Mouse (Mus musculus) small intestine, adult 2 months (tissue): ENCODE data around the gene 4930512M02Rik. TPM values are rescaled to one million over a fixed set of nuclear protein-coding genes. Genes with fewer than 3 reads are reported as not detected.

ENCODE experiments used
- H3K27ac ChIP-seq: fragments of 200-500 bp; 2 replicates; pipeline ENCODE4 v1.5.1; 2012; ENCODE audit warnings: low read depth, low read length, control low read depth, inconsistent platforms; ENCODE audit not compliant: insufficient read depth
- H3K27me3 ChIP-seq: fragments of 200-500 bp; 2 replicates; pipeline ENCODE4 v1.6.1; 2012; ENCODE audit warnings: mild to moderate bottlenecking, moderate library complexity, low read length, inconsistent platforms; ENCODE audit not compliant: control insufficient read depth, insufficient read depth
- H3K36me3 ChIP-seq: fragments of 200-500 bp; 2 replicates; pipeline ENCODE4 v1.6.1; 2012; ENCODE audit warnings: mild to moderate bottlenecking, low read length, control low read depth, inconsistent platforms; ENCODE audit not compliant: control insufficient read depth, insufficient read depth
- H3K4me1 ChIP-seq: fragments of 200-500 bp; 2 replicates; pipeline ENCODE4 v1.6.1; 2012; ENCODE audit warnings: low read length, inconsistent platforms, mixed read lengths; ENCODE audit not compliant: control insufficient read depth, insufficient read depth, insufficient read length
- H3K4me3 ChIP-seq: fragments of 200-500 bp; 2 replicates; pipeline ENCODE4 v1.5.1; 2012; ENCODE audit warnings: low read depth, mild to moderate bottlenecking, control low read depth, inconsistent platforms, low read length, moderate library complexity
- CTCF ChIP-seq: fragments of 200-500 bp; IDR thresholded peaks from 2 replicates; pipeline ENCODE4 v1.5.1; 2012; ENCODE audit warnings: low read depth, mild to moderate bottlenecking, control low read depth, inconsistent platforms, low read length, moderate library complexity, mixed read lengths; ENCODE audit not compliant: insufficient replicate concordance, insufficient read length; ENCODE audit errors: extremely low read depth
- POLR2A ChIP-seq: fragments of 200-500 bp; IDR thresholded peaks from 2 replicates; pipeline ENCODE4 v1.6.1; 2012; ENCODE audit warnings: low read depth, mild to moderate bottlenecking, control low read depth, inconsistent platforms, low read length, moderate library complexity
- WGBS: fragments of 180-500 bp; shearing (Covaris S2); methylation state at CpG from one replicate; pipeline ENCODE4 v1.1.7; 2018; 5-methylcytosine and 5-hydroxymethylcytosine counted together
- polyA plus RNA-seq: library from polyadenylated mRNA; depleted of rRNA; stranded (reverse); fragments of >200 nt; gene quantifications from 2 replicates; pipeline ENCODE4 v1.2.3, GENCODE M21; 2012; rRNA removed

The 4930512M02Rik gene
- polyA plus RNA-seq, 1 experiment, result not detected

DNA sequence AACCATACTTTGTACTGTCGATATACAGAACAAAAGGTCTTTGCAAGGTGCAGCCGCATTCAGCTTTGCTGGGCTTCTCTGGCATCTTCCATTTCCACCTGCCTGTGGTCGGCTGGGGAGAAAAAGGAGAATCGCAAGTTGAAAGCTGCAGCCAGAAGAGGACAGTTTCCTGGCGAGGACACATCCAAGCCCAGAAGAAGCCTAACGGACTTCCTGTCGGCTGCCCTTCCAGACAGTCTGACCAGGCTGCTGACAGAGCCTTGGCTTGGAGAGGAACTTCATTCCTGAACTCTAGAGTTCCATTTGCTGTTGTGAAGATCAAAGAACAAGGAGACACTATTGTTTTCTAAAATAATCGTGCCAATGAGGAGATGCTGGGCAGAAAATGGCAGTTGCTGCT lies 72.1 kb downstream of the 4930512M02Rik start:
- TF ChIP-seq CTCF (no peak), POLR2A (no peak)
- H3K36me3 ChIP-seq, result no peaks in the 10 kb centered on the region
- 67% methylated on average over 8 of the region's 8 CpGs for WGBS
- peaks cover 5% of the 10 kb centered on the region; the same call in 1 of the 2 replicates for H3K4me1 ChIP-seq
- no peak overlapping the region for H3K27ac ChIP-seq
- H3K4me3 ChIP-seq, result no peak overlapping the region
- H3K27me3 ChIP-seq, result no peaks in the 10 kb centered on the region

DNA sequence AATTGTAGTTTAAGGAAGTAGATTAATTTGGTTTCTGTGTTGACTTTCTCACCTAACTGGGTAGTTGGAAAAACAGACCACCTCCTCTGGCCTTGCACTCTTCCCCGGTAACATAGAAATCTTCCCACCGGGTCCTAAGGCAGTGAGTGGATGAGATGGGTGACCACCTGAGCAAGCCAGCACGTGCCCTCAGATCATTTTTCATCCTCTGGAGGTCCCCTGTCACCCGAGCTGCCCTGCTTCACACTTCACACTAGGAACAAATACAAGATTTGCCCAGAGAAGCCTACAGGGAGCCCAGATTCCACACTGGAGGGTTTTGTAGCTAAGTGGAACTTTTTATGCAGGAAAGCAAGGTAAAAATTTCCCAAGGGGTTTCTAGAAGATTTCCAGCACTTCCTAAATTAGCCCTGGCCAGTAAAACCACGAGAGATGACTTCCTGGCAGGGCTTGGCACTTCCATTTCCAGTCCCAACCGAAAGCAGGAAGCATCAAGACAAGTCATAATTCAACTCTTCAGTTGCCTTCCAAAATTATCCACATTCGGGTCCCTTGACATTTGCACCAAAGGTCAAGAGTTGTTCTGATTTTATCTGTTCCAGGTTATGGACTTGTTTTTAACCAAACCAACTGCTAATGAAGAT lies 79.9 kb downstream of the 4930512M02Rik start:
- 50% methylated on average over 7 of the region's 7 CpGs for WGBS
- H3K4me3 ChIP-seq, result no peak overlapping the region
- no peak overlapping the region for H3K27ac ChIP-seq
- TF ChIP-seq CTCF (no peak), POLR2A (no peak)
- no peaks in the 10 kb centered on the region for H3K36me3 ChIP-seq
- H3K4me1 ChIP-seq, result no peaks in the 10 kb centered on the region
- H3K27me3 ChIP-seq, result no peaks in the 10 kb centered on the region

DNA sequence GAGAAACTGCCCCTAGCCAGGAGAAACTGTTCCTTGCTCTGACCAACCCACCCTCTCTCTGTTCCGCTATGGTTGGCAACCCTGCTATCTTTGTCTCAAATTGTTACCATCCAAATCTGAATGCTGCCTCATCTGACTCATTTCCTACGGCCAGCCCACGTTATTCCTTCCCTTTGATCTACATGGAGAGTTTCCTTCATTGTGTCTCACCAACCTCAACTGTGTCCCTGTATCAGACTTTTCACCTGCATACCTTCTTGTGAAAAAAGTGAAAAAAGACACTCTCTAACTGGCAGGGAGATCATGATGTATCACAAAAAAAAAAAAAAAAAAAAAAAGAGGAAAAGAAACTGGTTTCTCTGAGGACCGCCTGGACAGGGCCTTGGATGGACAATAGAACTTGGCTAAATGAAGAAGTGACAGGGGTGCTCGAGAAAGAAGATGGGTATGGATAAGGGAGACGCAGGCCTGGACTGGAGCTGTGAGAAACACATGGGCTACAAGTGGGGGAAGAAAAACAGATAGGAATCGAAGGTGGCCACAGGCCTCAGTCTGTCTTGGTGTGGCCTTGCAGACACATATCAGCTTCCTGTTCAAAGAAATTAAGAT lies 80.6 kb downstream of the 4930512M02Rik start:
- H3K27ac ChIP-seq, result no peak overlapping the region
- no peaks in the 10 kb centered on the region for H3K4me1 ChIP-seq
- 81% methylated on average over 7 of the region's 7 CpGs for WGBS
- no peaks in the 10 kb centered on the region for H3K27me3 ChIP-seq
- TF ChIP-seq POLR2A, result no peak
- TF ChIP-seq CTCF, result no peak
- no peaks in the 10 kb centered on the region for H3K36me3 ChIP-seq
- no peak overlapping the region for H3K4me3 ChIP-seq

DNA sequence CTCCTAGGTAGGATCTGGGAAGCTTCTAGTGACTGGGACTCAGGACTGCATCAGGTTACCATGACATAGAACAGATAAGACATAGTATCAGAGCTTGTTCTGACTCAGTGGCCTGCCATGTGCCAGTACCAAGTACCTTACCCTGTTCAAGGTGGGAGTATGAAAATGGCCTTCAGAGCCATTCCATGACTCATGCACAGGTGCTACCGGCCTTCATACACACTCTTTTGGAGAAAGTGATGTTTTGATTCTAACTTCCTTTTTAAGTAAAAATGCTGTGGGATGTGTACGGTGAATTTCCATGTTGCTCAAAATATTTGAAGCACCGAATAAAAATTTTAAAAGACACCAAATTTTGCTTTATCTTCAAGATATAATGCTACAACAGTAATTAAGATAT lies 81.7 kb downstream of the 4930512M02Rik start:
- no peaks in the 10 kb centered on the region for H3K4me1 ChIP-seq
- H3K4me3 ChIP-seq, result no peak overlapping the region
- 84% methylated on average over 3 of the region's 3 CpGs for WGBS
- no peaks in the 10 kb centered on the region for H3K27me3 ChIP-seq
- no peak for TF ChIP-seq POLR2A
- no peak for TF ChIP-seq CTCF
- no peak overlapping the region for H3K27ac ChIP-seq
- no peaks in the 10 kb centered on the region for H3K36me3 ChIP-seq

Other genes starting within 250 kb of the 4930512M02Rik start
- gene Spata48, start 165.7 kb downstream of the 4930512M02Rik start, polyA plus RNA-seq, result not detected in 2 replicates
- gene Zpbp, start 165.4 kb downstream of the 4930512M02Rik start, polyA plus RNA-seq, result not detected in 2 replicates
- gene Ikzf1, start 57.2 kb upstream of the 4930512M02Rik start, polyA plus RNA-seq, result 15.6 and 21.9 TPM in 2 replicates
- gene Fignl1, start 181.1 kb upstream of the 4930512M02Rik start, polyA plus RNA-seq, result 0.17 and 0.85 TPM in 2 replicates